Mouse (Mus musculus): ENCODE measurements around the gene Ppp1r3d. TPM values are rescaled to one million over a fixed set of nuclear protein-coding genes. Genes with fewer than 3 reads are reported as not detected.

Ppp1r3d gene
- 1.9 and 2.7 TPM in 2 replicates for polyA plus RNA-seq (2014; fragmentation: Nextera tagmentation; extraction: Ambion mirVana)

DNA sequence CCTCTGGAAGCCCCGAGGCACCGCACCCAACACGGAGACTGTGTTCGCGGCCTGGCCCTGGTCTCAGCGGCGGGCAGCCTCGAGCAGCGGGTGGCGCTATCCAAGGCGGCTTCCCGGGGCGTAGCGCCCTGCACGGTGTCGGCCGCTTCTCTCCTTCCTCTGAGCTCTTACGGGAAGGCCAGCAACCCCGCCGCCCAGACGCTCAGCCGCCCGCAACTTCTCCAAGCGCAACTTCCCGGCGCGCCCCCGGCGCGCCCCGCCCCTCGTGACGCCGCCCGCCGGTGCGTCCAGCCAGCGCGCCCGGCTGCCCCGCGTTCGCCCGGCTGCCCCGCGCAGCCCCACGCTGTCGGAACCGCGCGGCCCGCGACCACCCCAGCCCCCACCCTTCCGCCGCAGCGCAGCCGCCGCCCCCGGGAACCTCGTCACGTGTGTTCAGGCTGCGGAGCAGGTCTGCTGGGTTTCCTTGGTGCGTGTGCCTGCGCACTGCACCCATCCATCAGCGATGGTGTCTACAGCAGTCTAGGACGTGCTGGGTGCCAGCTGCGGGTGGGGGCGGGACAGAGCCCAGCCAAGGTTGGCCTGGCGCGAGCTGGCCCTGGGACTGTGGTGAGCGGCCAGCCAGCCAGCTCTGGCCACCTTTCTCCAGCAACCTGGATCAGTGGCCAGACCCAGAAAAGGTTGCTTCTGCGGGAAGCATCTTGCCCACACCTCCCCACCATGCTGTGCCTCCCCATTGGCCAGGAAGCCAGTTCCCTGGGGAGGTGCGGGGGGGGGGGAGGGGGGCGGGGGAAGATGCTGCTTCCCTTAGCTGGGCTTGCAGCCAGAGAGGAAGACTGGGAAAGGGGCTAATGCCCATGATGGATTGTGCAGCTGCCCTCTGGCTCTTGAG lies at the start of gene Ppp1r3d, which contains the start of gene Fam217b:
Gene Ppp1r3d (minus strand): TSS at position 212 of the 889 bp plus-strand sequence.
Gene Fam217b (plus strand): TSS at position 264 of the 889 bp plus-strand sequence.
- H3K9ac ChIP-seq (replicated peaks; ENCODE audit: low read length) = peak within 1 kb of the TSS; percentile 64
- peak within 1 kb of the TSS; percentile 62 for H3K4me3 ChIP-seq (replicated peaks; ENCODE audit: low read depth, low read length)
- WGBS = under 1% methylated on average over 61 of the region's 74 CpGs
- H3K9me3 ChIP-seq (ENCODE audit: control insufficient read depth, low read length) = no peaks in the 10 kb centered on the region
- peak within 1 kb of the TSS; percentile 97 for H3K4me2 ChIP-seq (ENCODE audit: low read length)
- no peaks in the 10 kb centered on the region for H3K36me3 ChIP-seq (ENCODE audit: control insufficient read depth, insufficient read depth, low read length)
- H3K27ac ChIP-seq (replicated peaks; ENCODE audit: low read depth, low read length) = peak within 1 kb of the TSS; percentile 80
- H3K4me1 ChIP-seq (ENCODE audit: control insufficient read depth, insufficient read depth, low read length) = peaks cover 11% of the 10 kb centered on the region
- DNase-seq (peak; percentile 79), ATAC-seq (ENCODE audit: low FRiP score, low TSS enrichment) (peak; percentile 82)
- H3K27me3 ChIP-seq (ENCODE audit: control insufficient read depth, insufficient read depth, low read length) = peaks cover 13% of the 10 kb centered on the region

GRCm38 (mm10) chr2:178460353-178460752 lies 46.1 kb upstream of the Ppp1r3d start:
- no peak for ATAC-seq (ENCODE audit: low FRiP score, low TSS enrichment)
- WGBS = 67% methylated on average over 5 of the region's 5 CpGs

DNA sequence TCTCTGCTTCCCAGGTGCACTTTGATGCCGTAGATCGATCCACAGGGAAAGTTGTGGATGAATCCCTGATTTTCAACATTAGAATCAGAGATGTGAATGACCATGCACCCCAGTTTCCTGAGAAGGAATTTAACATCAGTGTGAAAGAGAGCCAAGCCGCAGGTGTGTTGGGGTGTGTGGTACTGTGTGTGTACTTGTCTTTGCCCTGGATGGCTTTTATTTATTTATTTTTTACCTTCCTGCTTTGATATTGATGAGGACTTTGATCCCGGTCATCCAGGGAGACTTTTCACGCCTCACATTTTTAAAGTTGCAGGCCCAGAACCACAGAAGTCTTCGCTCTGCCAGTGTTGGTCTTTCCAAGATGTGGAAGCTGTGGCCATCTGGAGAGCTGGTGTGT lies 43.1 kb upstream of the Ppp1r3d start:
- H3K36me3 ChIP-seq (ENCODE audit: control insufficient read depth, insufficient read depth, low read length) = no peaks in the 10 kb centered on the region
- no peaks in the 10 kb centered on the region for H3K27me3 ChIP-seq (ENCODE audit: control insufficient read depth, insufficient read depth, low read length)
- no peak overlapping the region for H3K4me3 ChIP-seq (replicated peaks; ENCODE audit: low read depth, low read length)
- DNase-seq = no peak
- H3K4me1 ChIP-seq (ENCODE audit: control insufficient read depth, insufficient read depth, low read length) = 0 out of 2 replicates have a peak, but pooled peaks cover 4% of the 10 kb centered on the region
- H3K27ac ChIP-seq (replicated peaks; ENCODE audit: low read depth, low read length) = no peak overlapping the region
- ATAC-seq (ENCODE audit: low FRiP score, low TSS enrichment) = no peak
- no peak overlapping the region for H3K9ac ChIP-seq (replicated peaks; ENCODE audit: low read length)
- no peaks in the 10 kb centered on the region for H3K9me3 ChIP-seq (ENCODE audit: control insufficient read depth, low read length)
- WGBS = 96% methylated on average over 6 of the region's 6 CpGs
- no peak overlapping the region for H3K4me2 ChIP-seq (ENCODE audit: low read length)

More at GRCm38 (mm10) chr2:178460353-178460752, 46.1 kb upstream of the Ppp1r3d start:
- H3K9me3 ChIP-seq (ENCODE audit: control insufficient read depth, low read length) = no peaks in the 10 kb centered on the region
- no peak overlapping the region for H3K4me2 ChIP-seq (ENCODE audit: low read length)
- H3K4me3 ChIP-seq (replicated peaks; ENCODE audit: low read depth, low read length) = no peak overlapping the region
- H3K9ac ChIP-seq (replicated peaks; ENCODE audit: low read length) = no peak overlapping the region
- H3K36me3 ChIP-seq (ENCODE audit: control insufficient read depth, insufficient read depth, low read length) = no peaks in the 10 kb centered on the region
- no peak overlapping the region for H3K27ac ChIP-seq (replicated peaks; ENCODE audit: low read depth, low read length)
- H3K4me1 ChIP-seq (ENCODE audit: control insufficient read depth, insufficient read depth, low read length) = 0 out of 2 replicates have a peak, but pooled peaks cover 3% of the 10 kb centered on the region
- H3K27me3 ChIP-seq (ENCODE audit: control insufficient read depth, insufficient read depth, low read length) = no peaks in the 10 kb centered on the region
- no peak for DNase-seq

DNA sequence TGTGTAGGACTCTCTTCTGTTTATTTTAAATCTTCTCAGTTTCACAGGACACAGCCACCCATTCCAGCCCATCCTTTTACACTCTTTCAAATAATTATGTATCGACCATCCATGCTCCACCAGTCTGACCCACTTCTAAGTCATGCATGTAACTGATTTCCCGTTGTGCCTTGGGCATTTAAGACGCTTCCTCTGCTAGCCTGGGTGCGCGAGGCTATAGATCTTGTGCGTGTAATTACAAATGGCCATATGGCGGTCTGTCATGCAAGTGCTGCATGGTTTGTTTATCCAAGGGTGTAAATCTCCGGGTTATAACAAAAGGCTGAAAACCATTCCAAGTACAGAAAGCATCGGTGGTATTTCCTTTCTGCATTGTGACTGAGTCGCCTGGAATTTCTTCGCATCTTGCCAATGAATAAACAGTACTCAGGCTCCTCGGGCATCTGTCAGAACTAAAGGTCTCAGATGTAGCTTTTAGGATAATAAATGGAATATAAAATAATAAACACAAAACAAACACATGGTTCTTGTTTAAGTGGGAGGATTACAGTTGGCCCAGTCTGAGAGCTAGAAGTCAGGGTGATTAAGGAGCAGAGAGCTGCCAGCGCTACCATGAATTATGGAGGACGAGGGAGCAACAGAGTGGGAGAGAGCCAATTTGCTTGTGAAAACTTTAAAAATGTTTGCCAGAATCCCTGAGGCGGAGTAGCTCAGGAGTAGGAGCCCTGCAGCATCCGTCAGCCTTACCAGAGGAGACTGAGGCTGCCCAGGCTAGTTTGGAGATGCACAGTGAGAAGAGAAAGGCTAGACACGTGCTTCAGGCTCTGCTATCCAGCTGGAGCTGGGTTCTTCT lies 40.6 kb upstream of the Ppp1r3d start:
- Histone ChIP-seq H3K4me3 (replicated peaks; ENCODE audit: low read depth, low read length) (no peak overlapping the region), H3K36me3 (ENCODE audit: control insufficient read depth, insufficient read depth, low read length) (no peaks in the 10 kb centered on the region), H3K9me3 (ENCODE audit: control insufficient read depth, low read length) (no peaks in the 10 kb centered on the region), H3K9ac (replicated peaks; ENCODE audit: low read length) (no peak overlapping the region), H3K4me1 (ENCODE audit: control insufficient read depth, insufficient read depth, low read length) (0 out of 2 replicates have a peak, but pooled peaks cover 4% of the 10 kb centered on the region), H3K27me3 (ENCODE audit: control insufficient read depth, insufficient read depth, low read length) (no peaks in the 10 kb centered on the region), H3K4me2 (ENCODE audit: low read length) (peak overlapping the region; percentile 16), H3K27ac (replicated peaks; ENCODE audit: low read depth, low read length) (peak overlapping the region; percentile 50; the same call in 1 of the 2 replicates)
- ATAC-seq (ENCODE audit: low FRiP score, low TSS enrichment) = peak; percentile 31; the same call in 1 of the 2 replicates
- 46% methylated on average over 17 of the region's 17 CpGs for WGBS
- DNase-seq = peak; percentile 67

GRCm38 (mm10) chr2:178450961-178451360 lies 36.7 kb upstream of the Ppp1r3d start:
- Histone ChIP-seq H3K4me1 (ENCODE audit: control insufficient read depth, insufficient read depth, low read length) (0 out of 2 replicates have a peak, but pooled peaks cover 4% of the 10 kb centered on the region), H3K36me3 (ENCODE audit: control insufficient read depth, insufficient read depth, low read length) (no peaks in the 10 kb centered on the region), H3K9me3 (ENCODE audit: control insufficient read depth, low read length) (no peaks in the 10 kb centered on the region), H3K27me3 (ENCODE audit: control insufficient read depth, insufficient read depth, low read length) (no peaks in the 10 kb centered on the region), H3K4me3 (replicated peaks; ENCODE audit: low read depth, low read length) (no peak overlapping the region), H3K9ac (replicated peaks; ENCODE audit: low read length) (no peak overlapping the region), H3K27ac (replicated peaks; ENCODE audit: low read depth, low read length) (no peak overlapping the region), H3K4me2 (ENCODE audit: low read length) (no peak overlapping the region)
- DNase-seq = no peak
- no peak for ATAC-seq (ENCODE audit: low FRiP score, low TSS enrichment)
- 73% methylated on average over 10 of the region's 10 CpGs for WGBS

GRCm38 (mm10) chr2:178450236-178450635 lies 36.0 kb upstream of the Ppp1r3d start:
- H3K27me3 ChIP-seq (ENCODE audit: control insufficient read depth, insufficient read depth, low read length) = no peaks in the 10 kb centered on the region
- 0 out of 2 replicates have a peak, but pooled peaks cover under 1% of the 10 kb centered on the region for H3K4me1 ChIP-seq (ENCODE audit: control insufficient read depth, insufficient read depth, low read length)
- H3K9me3 ChIP-seq (ENCODE audit: control insufficient read depth, low read length) = no peaks in the 10 kb centered on the region
- no peak overlapping the region for H3K4me3 ChIP-seq (replicated peaks; ENCODE audit: low read depth, low read length)
- no peak for DNase-seq
- H3K9ac ChIP-seq (replicated peaks; ENCODE audit: low read length) = no peak overlapping the region
- 13% methylated on average over 2 of the region's 2 CpGs for WGBS
- no peak for ATAC-seq (ENCODE audit: low FRiP score, low TSS enrichment)
- no peaks in the 10 kb centered on the region for H3K36me3 ChIP-seq (ENCODE audit: control insufficient read depth, insufficient read depth, low read length)
- H3K4me2 ChIP-seq (ENCODE audit: low read length) = no peak overlapping the region
- no peak overlapping the region for H3K27ac ChIP-seq (replicated peaks; ENCODE audit: low read depth, low read length)

DNA sequence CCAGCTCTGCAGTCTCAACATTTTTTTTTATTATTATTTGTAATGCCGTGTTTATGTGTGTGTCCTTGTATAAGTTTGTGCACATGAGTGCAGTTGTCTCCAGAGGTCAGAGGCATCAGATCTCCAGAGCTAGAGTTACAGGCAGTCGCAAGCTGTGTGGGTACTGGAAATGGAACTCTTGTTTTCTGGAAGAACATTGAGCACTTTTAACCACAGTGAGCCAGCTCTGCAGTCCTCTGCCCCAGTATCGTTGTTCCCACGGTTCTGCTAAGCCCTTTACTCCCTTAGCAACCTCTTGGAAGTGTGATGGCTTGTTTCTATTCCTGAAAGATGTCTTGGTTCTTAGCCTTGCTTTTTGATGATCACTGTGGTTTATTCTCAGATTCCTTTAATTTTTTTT lies 35.1 kb upstream of the Ppp1r3d start:
- ATAC-seq (ENCODE audit: low FRiP score, low TSS enrichment) (no peak), DNase-seq (no peak)
- no peak overlapping the region for H3K9ac ChIP-seq (replicated peaks; ENCODE audit: low read length)
- H3K4me3 ChIP-seq (replicated peaks; ENCODE audit: low read depth, low read length) = no peak overlapping the region
- H3K36me3 ChIP-seq (ENCODE audit: control insufficient read depth, insufficient read depth, low read length) = no peaks in the 10 kb centered on the region
- no peaks in the 10 kb centered on the region for H3K27me3 ChIP-seq (ENCODE audit: control insufficient read depth, insufficient read depth, low read length)
- WGBS = 83% methylated on average over 4 of the region's 4 CpGs
- H3K4me1 ChIP-seq (ENCODE audit: control insufficient read depth, insufficient read depth, low read length) = no peaks in the 10 kb centered on the region
- no peaks in the 10 kb centered on the region for H3K9me3 ChIP-seq (ENCODE audit: control insufficient read depth, low read length)
- H3K27ac ChIP-seq (replicated peaks; ENCODE audit: low read depth, low read length) = no peak overlapping the region
- H3K4me2 ChIP-seq (ENCODE audit: low read length) = no peak overlapping the region

GRCm38 (mm10) chr2:178437311-178437710 lies 23.0 kb upstream of the Ppp1r3d start:
- Histone ChIP-seq H3K4me1 (ENCODE audit: control insufficient read depth, insufficient read depth, low read length) (0 out of 2 replicates have a peak, but pooled peaks cover 5% of the 10 kb centered on the region), H3K27ac (replicated peaks; ENCODE audit: low read depth, low read length) (no peak overlapping the region), H3K4me3 (replicated peaks; ENCODE audit: low read depth, low read length) (no peak overlapping the region), H3K36me3 (ENCODE audit: control insufficient read depth, insufficient read depth, low read length) (no peaks in the 10 kb centered on the region), H3K9ac (replicated peaks; ENCODE audit: low read length) (no peak overlapping the region), H3K4me2 (ENCODE audit: low read length) (no peak overlapping the region), H3K27me3 (ENCODE audit: control insufficient read depth, insufficient read depth, low read length) (no peaks in the 10 kb centered on the region), H3K9me3 (ENCODE audit: control insufficient read depth, low read length) (no peaks in the 10 kb centered on the region; the same call in 1 of the 2 replicates)
- 63% methylated on average over 9 of the region's 9 CpGs for WGBS
- DNase-seq = no peak
- no peak for ATAC-seq (ENCODE audit: low FRiP score, low TSS enrichment)

Data from midbrain, embryonic 14.5 days (tissue).